Mouse (Mus musculus) liver, embryonic 14 days (tissue): ENCODE measurements around the gene Fam83f. TPM values are rescaled to one million over a fixed set of nuclear protein-coding genes. Genes with fewer than 3 reads are reported as not detected.

ENCODE experiments used
- polyA plus RNA-seq: library from polyadenylated mRNA; depleted of rRNA; stranded (reverse); fragments of >200 nt; gene quantifications from 2 replicates; pipeline ENCODE4 v1.2.3, GENCODE M21; 2012; rRNA removed

Fam83f gene
- 0.52 and 0.77 TPM in 2 replicates for polyA plus RNA-seq

DNA sequence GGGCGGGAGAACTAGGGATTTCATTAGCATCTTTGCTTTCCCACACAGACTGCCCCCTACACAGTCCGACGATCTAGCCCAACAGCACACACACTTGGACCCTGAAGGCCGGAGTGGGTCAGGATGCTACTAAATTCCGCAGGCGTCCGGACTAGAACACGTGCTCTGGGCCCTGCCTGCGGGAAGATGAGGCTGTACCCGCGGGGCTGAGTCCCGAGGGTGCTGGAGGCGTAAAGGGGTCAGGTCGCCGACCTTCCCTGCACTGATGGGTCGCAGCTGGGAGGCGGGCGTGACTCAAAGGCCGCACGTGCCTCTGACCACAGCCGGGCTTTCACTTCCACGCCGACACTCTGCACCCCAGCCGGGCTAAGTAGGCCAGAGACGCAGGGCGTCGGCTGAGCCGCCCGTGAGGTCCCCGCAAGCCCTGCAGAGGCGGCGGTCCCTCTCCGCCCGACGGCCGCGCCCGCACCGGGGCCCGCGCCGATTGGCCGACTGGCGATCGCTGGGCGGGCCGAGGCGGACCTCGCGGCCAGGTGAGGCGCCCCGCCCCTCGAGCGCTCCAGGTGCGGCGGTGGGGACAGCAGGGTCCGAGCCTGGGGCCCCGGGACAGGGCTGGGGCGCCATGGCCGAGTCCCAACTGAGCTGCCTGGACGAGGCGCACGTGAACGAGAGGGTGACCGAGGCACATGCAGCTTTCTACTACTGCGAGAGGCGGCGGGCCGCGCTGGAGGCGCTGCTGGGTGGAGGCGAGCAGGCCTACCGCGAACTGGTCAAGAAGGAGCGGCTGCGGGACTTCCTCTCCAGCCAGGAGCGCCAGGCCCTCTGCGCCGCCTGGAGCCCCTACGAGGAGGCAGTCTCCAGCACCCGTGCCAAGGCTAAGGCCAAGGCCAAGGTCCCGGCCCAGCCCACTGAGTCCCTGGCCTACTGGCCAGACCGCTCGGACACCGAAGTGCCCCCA is at the start of gene Fam83f:
Fam83f (plus strand) TSS at position 553 of the 958 bp plus-strand sequence.

DNA sequence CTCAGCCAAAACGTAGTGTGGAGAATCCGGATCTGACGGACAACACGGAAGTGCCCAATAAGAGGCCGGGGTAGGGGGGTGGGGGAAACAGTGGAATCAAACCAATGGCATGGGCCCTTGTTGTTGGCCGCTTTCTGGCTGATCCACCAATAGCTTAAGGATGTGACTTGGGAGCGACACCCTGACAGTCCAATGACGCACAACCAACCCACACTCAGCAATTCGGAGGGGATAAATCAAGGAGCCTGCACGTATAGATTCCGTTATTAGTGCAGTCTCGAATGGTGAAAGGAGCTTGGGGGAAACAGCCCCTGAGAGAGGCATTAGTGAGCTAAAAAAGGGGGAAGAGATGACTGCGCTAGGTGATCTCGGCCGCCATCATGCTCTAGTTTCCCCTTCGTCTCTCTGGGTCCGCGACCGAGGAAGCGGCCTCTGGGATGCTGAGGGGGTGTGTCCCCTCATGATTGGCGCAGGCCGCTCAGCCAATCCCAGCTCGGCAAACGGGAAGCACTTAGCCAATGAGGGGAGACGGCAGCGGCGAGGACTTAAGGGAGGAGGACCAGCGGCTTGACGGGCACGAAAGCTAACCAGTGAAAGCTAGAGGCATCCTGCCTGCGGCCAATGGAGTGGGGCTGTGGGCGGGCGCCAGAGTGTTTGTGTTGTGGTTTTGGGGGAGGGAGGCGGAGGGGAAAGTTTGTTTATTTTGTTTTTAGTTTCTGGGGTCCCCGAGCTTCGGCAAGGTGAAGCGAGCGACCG is 39.1 kb downstream of the Fam83f start, which contains the start of gene Tnrc6b:
Tnrc6b (plus strand) TSS at position 706 of the 756 bp plus-strand sequence.

Other genes with a start within 250 kb of the Fam83f start
- not detected in 2 replicates for gene Enthd1, start 106.7 kb upstream of the Fam83f start, polyA plus RNA-seq
- 7.3 and 8.7 TPM in 2 replicates for gene Grap2, start 99.3 kb upstream of the Fam83f start, polyA plus RNA-seq
- gene Tnrc6b, start 39.5 kb downstream of the Fam83f start, polyA plus RNA-seq: 6.1 and 7.1 TPM in 2 replicates